Mouse (Mus musculus) hindbrain, embryonic 15.5 days (tissue): ENCODE data around the gene Mrpl27. TPM values are rescaled to one million over a fixed set of nuclear protein-coding genes. Genes with fewer than 3 reads are reported as not detected.
"Not testable (repeated sequence)": the region's sequence is repeated elsewhere in the genome, so short reads cannot be mapped to it uniquely, and the experiment has no call there.

ENCODE experiments used
- ATAC-seq: fragments of 200-750 bp; cut with Nextera tagmentation; 2 replicates; pipeline ENCODE4 v1.8.0; 2017; ENCODE audit warnings: low read depth, moderate number of reproducible peaks, moderate TSS enrichment; ENCODE audit not compliant: low FRiP score
- H3K27ac ChIP-seq: fragments of 300-500 bp; sonication (generic); replicated peaks from 2 replicates; pipeline ENCODE4 v1.5.1; 2015; ENCODE audit warnings: mild to moderate bottlenecking, inconsistent platforms
- H3K27me3 ChIP-seq: fragments of 300-500 bp; sonication (generic); 2 replicates; pipeline ENCODE4 v1.6.1; 2015; ENCODE audit warnings: control low read depth, inconsistent platforms
- H3K36me3 ChIP-seq: fragments of 300-500 bp; sonication (generic); 2 replicates; pipeline ENCODE4 v1.6.1; 2015; ENCODE audit warnings: control low read depth, inconsistent platforms
- H3K4me1 ChIP-seq: fragments of 300-500 bp; sonication (generic); replicated peaks from 2 replicates; pipeline ENCODE4 v1.6.1; 2015; ENCODE audit warnings: control low read depth, inconsistent platforms
- H3K4me2 ChIP-seq: fragments of 300-500 bp; sonication (generic); 2 replicates; pipeline ENCODE4 v1.6.1; 2015; ENCODE audit warnings: moderate library complexity, mild to moderate bottlenecking, inconsistent platforms
- H3K4me3 ChIP-seq: fragments of 300-500 bp; sonication (generic); 2 replicates; pipeline ENCODE4 v1.5.1; 2015; ENCODE audit warnings: mild to moderate bottlenecking, inconsistent platforms
- H3K9ac ChIP-seq: fragments of 300-500 bp; sonication (generic); 2 replicates; pipeline ENCODE4 v1.6.1; 2015; ENCODE audit warnings: inconsistent platforms
- H3K9me3 ChIP-seq: fragments of 300-500 bp; sonication (generic); 2 replicates; pipeline ENCODE4 v1.6.1; 2016; ENCODE audit warnings: control low read depth, inconsistent platforms
- WGBS: fragments of 180-500 bp; shearing (Covaris S2); methylation state at CpG from one replicate; pipeline ENCODE4 v1.1.7; 2015; 5-methylcytosine and 5-hydroxymethylcytosine counted together
- polyA plus RNA-seq: library from polyadenylated mRNA; unstranded; fragments of >200 nt; fragmentation: Nextera tagmentation; extraction: Ambion mirVana; gene quantifications from 2 replicates; pipeline ENCODE4 v1.2.1, GENCODE M21; 2015

Mrpl27 gene
- polyA plus RNA-seq, 1 experiment from 2014 or later = 139 TPM

- WGBS = 49% methylated on average over 4 of the region's 4 CpGs
- ATAC-seq = no peak
- H3K4me2 ChIP-seq = peak overlapping the region; percentile 71
- H3K27ac ChIP-seq = no peak overlapping the region
- H3K9me3 ChIP-seq = no peaks in the 10 kb centered on the region
- H3K36me3 ChIP-seq = no peaks in the 10 kb centered on the region
- peak overlapping the region; percentile 88 for H3K9ac ChIP-seq
- no peaks in the 10 kb centered on the region for H3K27me3 ChIP-seq
- peaks cover 32% of the 10 kb centered on the region for H3K4me1 ChIP-seq
- H3K4me3 ChIP-seq = peak overlapping the region; percentile 91
These were observed 22.7 kb downstream of the Mrpl27 start for GRCm38 (mm10) chr11:94676308-94676707.

- Histone ChIP-seq H3K27me3 (no peaks in the 10 kb centered on the region), H3K4me3 (peak within 1 kb of the TSS; percentile 91), H3K4me2 (peak within 1 kb of the TSS; percentile 71), H3K9ac (peak within 1 kb of the TSS; percentile 88), H3K36me3 (no peaks in the 10 kb centered on the region), H3K27ac (peak within 1 kb of the TSS; percentile 95), H3K9me3 (no peaks in the 10 kb centered on the region), H3K4me1 (peaks cover 32% of the 10 kb centered on the region)
- 1% methylated on average over 76 of the region's 82 CpGs for WGBS
- ATAC-seq = peak; percentile 96
These were observed 23.4 kb downstream of the Mrpl27 start, which contains the start of gene Xylt2 for GRCm38 (mm10) chr11:94676754-94677606. Gene Xylt2, minus strand, starts transcription at chr11:94677515.

DNA sequence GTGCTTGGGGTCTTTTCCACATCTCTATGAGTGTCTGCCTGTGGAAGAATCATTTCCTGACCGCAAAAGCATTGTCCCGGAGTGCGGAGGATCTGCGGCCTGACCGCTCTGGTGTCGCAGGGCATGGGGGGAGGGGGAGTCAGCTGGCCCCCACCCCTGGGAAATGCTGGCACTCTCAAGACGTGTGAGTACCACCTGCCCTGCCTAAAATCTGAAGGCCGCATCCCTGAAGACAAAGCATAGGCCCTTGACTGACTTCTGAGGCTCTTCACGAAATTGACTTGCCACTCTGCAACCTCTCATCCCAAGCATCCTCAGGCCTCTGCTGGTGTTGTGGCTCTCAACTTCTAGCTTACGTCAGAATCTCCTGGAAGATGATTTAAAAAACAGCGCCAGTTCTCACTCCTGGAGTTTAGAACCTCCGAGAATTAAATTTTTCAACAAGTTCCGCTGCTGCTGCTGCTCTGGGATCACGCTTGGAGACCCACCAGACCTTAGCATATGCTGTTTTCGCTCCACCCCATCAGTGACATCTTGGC, 24.1 kb downstream of the Mrpl27 start:
- H3K36me3 ChIP-seq = no peaks in the 10 kb centered on the region
- ATAC-seq = no peak
- peak overlapping the region; percentile 71 for H3K4me2 ChIP-seq
- H3K9me3 ChIP-seq = no peaks in the 10 kb centered on the region
- H3K4me3 ChIP-seq = peak overlapping the region; percentile 91
- H3K27ac ChIP-seq = peak overlapping the region; percentile 95
- H3K27me3 ChIP-seq = no peaks in the 10 kb centered on the region
- H3K9ac ChIP-seq = peak overlapping the region; percentile 88
- 30% methylated on average over 15 of the region's 15 CpGs for WGBS
- peaks cover 32% of the 10 kb centered on the region for H3K4me1 ChIP-seq

DNA sequence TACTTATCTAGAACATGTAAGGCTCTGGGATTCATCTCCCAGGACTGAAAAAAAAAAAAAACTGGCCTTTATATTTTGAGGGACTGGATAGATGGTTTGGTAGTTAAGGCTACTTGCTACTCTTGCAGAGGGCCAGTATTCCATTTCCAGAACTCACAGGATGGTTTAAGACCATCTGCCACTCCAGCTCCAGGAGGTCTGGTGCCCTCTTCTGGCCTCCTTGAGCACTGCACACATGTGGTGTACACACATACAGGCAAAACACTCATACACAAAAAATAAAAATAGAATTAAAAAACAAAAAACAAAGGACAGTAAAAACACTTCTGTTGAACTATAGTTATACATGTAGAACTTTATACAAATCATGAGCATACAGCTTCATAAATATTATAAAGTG, 27.1 kb downstream of the Mrpl27 start:
- Histone ChIP-seq H3K9ac (no peak overlapping the region), H3K27ac (no peak overlapping the region)
- ATAC-seq = no peak

GRCm38 (mm10) chr11:94681640-94682039, 28.1 kb downstream of the Mrpl27 start:
- Histone ChIP-seq H3K27me3 (no peaks in the 10 kb centered on the region), H3K4me2 (no peak overlapping the region), H3K9ac (no peak overlapping the region), H3K36me3 (no peaks in the 10 kb centered on the region), H3K9me3 (no peaks in the 10 kb centered on the region), H3K4me3 (no peak overlapping the region), H3K27ac (no peak overlapping the region), H3K4me1 (peaks cover 8% of the 10 kb centered on the region)
- 87% methylated on average over 4 of the region's 4 CpGs for WGBS
- no peak for ATAC-seq

More for the DNA sequence above, 27.1 kb downstream of the Mrpl27 start:
- H3K4me3 ChIP-seq = no peak overlapping the region
- H3K36me3 ChIP-seq = no peaks in the 10 kb centered on the region
- H3K27me3 ChIP-seq = no peaks in the 10 kb centered on the region
- H3K4me2 ChIP-seq = no peak overlapping the region
- H3K4me1 ChIP-seq = peaks cover 18% of the 10 kb centered on the region
- no peaks in the 10 kb centered on the region for H3K9me3 ChIP-seq

DNA sequence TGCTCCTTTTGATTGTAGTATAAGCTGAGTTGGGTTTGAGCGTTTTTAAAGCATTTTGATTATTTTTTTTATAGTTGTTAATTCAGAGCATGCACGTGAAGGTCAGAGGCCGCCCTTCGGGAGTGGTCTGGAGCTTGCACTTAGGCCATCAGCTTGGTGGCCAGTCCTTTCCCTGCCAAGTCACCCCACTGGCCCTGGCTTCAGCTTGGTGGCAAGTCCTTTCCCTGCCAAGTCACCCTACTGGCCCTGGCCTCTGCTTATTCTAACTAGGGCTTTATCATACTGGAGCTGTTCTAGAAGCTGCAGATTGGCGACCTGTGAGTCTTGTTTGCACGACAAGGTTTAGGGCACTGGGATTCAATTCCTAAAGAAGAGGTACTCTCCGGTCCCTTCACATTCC, 28.9 kb downstream of the Mrpl27 start:
- ATAC-seq = no peak
- Histone ChIP-seq H3K4me1 (peaks cover 7% of the 10 kb centered on the region; the same call in 1 of the 2 replicates), H3K36me3 (no peaks in the 10 kb centered on the region), H3K27me3 (no peaks in the 10 kb centered on the region), H3K9me3 (no peaks in the 10 kb centered on the region), H3K9ac (no peak overlapping the region), H3K4me3 (no peak overlapping the region), H3K4me2 (no peak overlapping the region), H3K27ac (no peak overlapping the region)
- WGBS = 84% methylated on average over 7 of the region's 7 CpGs

DNA sequence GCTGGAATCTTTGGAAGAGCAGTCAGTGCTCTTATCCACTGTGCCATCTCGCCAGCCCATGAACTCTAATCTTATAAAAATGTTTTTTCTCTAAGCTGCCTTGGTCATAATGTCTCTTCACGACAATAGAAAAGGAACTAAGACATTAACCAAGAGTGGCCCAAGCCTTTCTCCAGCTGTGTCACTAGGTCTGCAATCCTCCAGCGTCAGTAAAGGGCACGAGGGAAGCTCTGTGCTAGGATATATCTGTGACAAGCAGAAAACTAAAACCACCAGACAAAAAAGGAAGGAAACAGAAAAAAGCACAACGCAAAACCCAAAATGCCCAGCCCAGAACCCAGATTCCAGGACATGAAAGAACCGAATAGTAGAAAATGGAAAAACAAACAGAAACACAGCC, 33.6 kb downstream of the Mrpl27 start:
- Histone ChIP-seq H3K27me3 (no peaks in the 10 kb centered on the region), H3K36me3 (no peaks in the 10 kb centered on the region), H3K4me3 (no peak overlapping the region), H3K9me3 (no peaks in the 10 kb centered on the region), H3K4me2 (no peak overlapping the region), H3K4me1 (no peaks in the 10 kb centered on the region), H3K9ac (no peak overlapping the region), H3K27ac (no peak overlapping the region)
- WGBS = 87% methylated on average over 6 of the region's 6 CpGs
- no peak for ATAC-seq

- H3K4me2 ChIP-seq, H3K27ac ChIP-seq, H3K36me3 ChIP-seq, H3K4me1 ChIP-seq, H3K9ac ChIP-seq, H3K4me3 ChIP-seq, ATAC-seq, H3K9me3 ChIP-seq, H3K27me3 ChIP-seq: not testable (repeated sequence)
These were observed 38.9 kb downstream of the Mrpl27 start for GRCm38 (mm10) chr11:94692502-94692901.

- Histone ChIP-seq H3K4me1 (no peaks in the 10 kb centered on the region), H3K9me3 (no peaks in the 10 kb centered on the region), H3K4me2 (no peak overlapping the region), H3K9ac (no peak overlapping the region), H3K36me3 (no peaks in the 10 kb centered on the region), H3K27me3 (no peaks in the 10 kb centered on the region), H3K27ac (no peak overlapping the region), H3K4me3 (no peak overlapping the region)
- ATAC-seq = no peak
- 86% methylated on average over 6 of the region's 6 CpGs for WGBS
These were observed 41.9 kb downstream of the Mrpl27 start for GRCm38 (mm10) chr11:94695508-94695907.

DNA sequence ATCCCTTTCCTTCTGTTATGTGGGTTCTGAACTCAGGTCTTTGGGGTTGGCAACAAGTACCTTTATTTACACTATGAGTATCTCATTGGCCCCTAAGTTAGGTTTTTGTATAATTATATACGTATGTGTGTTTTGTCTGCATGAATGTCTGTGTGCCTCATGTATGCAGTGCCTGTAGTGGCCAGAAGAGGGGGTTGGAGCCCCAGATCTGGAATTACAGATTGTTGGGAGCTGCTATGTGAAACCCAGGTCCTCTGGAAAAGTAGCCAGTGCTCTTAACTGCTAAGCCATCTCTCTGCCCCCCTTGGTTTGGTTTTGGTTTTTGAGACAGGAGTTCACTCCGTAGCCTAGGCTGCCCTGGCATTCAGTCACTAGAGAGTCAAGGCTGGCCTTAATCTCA, 43.6 kb downstream of the Mrpl27 start:
- H3K36me3 ChIP-seq = no peaks in the 10 kb centered on the region
- H3K9me3 ChIP-seq = no peaks in the 10 kb centered on the region
- no peak for ATAC-seq
- no peak overlapping the region for H3K4me3 ChIP-seq
- no peak overlapping the region for H3K4me2 ChIP-seq
- H3K27me3 ChIP-seq = no peaks in the 10 kb centered on the region
- no peak overlapping the region for H3K9ac ChIP-seq
- H3K27ac ChIP-seq = no peak overlapping the region
- 95% methylated on average over 2 of the region's 2 CpGs for WGBS
- H3K4me1 ChIP-seq = peaks cover 3% of the 10 kb centered on the region; the same call in 1 of the 2 replicates

GRCm38 (mm10) chr11:94697703-94698464, 44.3 kb downstream of the Mrpl27 start:
- no peak for ATAC-seq
- no peak overlapping the region for H3K4me3 ChIP-seq
- H3K4me1 ChIP-seq = peaks cover 3% of the 10 kb centered on the region; the same call in 1 of the 2 replicates
- H3K27me3 ChIP-seq = no peaks in the 10 kb centered on the region
- no peaks in the 10 kb centered on the region for H3K36me3 ChIP-seq
- H3K9ac ChIP-seq = no peak overlapping the region
- no peak overlapping the region for H3K4me2 ChIP-seq
- WGBS = 49% methylated on average over 13 of the region's 13 CpGs
- no peak overlapping the region for H3K27ac ChIP-seq
- H3K9me3 ChIP-seq = no peaks in the 10 kb centered on the region

DNA sequence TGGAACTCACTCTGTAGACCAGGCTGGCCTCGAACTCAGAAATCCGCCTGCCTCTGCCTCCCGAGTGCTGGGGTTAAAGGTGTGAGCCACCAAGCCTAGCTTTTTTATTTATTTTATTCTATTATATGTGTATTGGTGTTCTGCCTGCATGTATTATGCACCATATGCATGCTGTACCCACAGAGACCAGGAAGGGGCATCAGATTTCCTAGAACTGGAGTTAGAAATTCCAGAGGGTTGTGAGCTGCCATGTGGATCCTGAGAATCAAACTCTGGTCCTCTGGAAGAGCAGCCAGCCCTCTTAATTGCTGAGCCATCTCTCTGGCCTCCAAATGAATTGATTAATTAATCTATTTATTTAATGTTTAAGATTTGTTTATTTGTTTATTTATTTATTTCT, 45.8 kb downstream of the Mrpl27 start:
- peaks cover 3% of the 10 kb centered on the region; the same call in 1 of the 2 replicates for H3K4me1 ChIP-seq
- no peak overlapping the region for H3K4me3 ChIP-seq
- 95% methylated on average over 3 of the region's 3 CpGs for WGBS
- no peak overlapping the region for H3K9ac ChIP-seq
- no peaks in the 10 kb centered on the region for H3K9me3 ChIP-seq
- no peaks in the 10 kb centered on the region for H3K27me3 ChIP-seq
- H3K36me3 ChIP-seq = no peaks in the 10 kb centered on the region
- H3K4me2 ChIP-seq = no peak overlapping the region
- no peak for ATAC-seq
- no peak overlapping the region for H3K27ac ChIP-seq
